Mouse (Mus musculus) lung, postnatal 10 days (tissue): ENCODE measurements around the gene 3110001I22Rik.
"Not testable (repeated sequence)": the region's sequence is repeated elsewhere in the genome, so short reads cannot be mapped to it uniquely, and the experiment has no call there.

Source experiments
- DNase-seq: peaks from one replicate; pipeline ENCODE4 v3.0.0; 2021

The 3110001I22Rik gene

DNA sequence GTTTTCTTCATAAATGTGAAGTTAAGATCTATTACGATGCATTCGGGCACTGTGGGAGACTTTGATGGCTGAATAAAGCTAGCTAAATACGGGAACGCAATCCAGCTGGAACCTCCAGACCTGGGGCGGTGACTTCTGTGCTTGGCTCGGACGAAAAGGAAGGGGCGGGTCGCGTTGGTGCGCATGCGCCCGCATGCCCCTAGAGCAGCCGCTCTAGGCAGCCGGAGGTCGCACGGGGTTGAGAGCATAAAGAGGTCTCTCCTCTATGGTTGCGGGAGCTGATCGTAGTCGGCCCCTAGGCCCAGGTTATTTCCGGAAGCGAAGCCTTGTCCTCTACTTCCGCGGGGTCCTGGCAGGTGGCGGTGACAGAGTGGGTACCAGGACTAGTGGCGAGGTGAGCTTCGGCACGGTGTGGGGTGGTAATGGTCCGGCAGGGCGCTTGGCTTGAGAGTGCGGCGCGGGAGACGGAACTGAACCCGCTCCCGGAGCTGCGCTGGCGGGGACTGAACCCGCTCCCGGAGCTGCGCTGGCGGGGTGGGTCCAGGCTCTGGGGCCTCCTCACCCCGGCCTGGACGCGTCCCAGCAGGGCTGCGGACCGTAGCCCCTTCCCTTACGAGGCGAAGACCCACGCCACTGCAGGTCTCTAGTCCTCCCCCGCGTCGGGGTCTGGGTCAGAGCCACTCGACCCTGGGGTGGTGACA, at the start of gene 3110001I22Rik, which contains the start of gene Bfar:
Gene 3110001I22Rik (plus strand): TSS at position 245 of the 701 bp plus-strand sequence.
Gene Bfar (plus strand): TSS at position 174 of the 701 bp plus-strand sequence.
- DNase-seq = peak; percentile 93

- DNase-seq = peak; percentile 27
These were observed 43.4 kb upstream of the 3110001I22Rik start for GRCm38 (mm10) chr16:13628345-13628744.

- DNase-seq = not testable (repeated sequence)
These were observed 33.5 kb upstream of the 3110001I22Rik start for GRCm38 (mm10) chr16:13638198-13638597.

- DNase-seq = no peak
These were observed 32.2 kb upstream of the 3110001I22Rik start for GRCm38 (mm10) chr16:13639508-13639907.

GRCm38 (mm10) chr16:13640064-13640463, 31.7 kb upstream of the 3110001I22Rik start:
- peak; percentile 33 for DNase-seq

- no peak for DNase-seq
These were observed 27.3 kb upstream of the 3110001I22Rik start for GRCm38 (mm10) chr16:13644474-13644873.

DNA sequence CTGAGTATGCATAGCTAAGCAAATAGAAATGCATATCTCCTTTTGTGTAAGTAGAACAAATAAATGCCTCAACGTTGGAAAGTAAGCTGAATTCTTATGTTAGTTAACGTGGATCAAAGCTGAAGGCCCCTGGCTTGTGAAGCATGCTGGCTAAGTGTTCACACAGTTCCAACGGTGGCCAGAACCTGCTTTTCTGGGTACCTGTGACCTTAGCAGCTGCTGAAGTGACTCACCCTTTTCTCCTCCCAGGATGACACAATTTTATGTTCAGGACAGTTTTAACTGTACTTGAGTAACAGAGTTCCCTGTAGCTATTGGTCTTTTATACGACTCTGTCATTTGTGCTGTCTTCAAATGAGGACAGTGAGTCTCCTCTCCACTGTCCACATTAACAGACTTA, 25.8 kb upstream of the 3110001I22Rik start:
- no peak for DNase-seq

- DNase-seq = no peak
These were observed 12.8 kb upstream of the 3110001I22Rik start for GRCm38 (mm10) chr16:13658886-13659285.

DNA sequence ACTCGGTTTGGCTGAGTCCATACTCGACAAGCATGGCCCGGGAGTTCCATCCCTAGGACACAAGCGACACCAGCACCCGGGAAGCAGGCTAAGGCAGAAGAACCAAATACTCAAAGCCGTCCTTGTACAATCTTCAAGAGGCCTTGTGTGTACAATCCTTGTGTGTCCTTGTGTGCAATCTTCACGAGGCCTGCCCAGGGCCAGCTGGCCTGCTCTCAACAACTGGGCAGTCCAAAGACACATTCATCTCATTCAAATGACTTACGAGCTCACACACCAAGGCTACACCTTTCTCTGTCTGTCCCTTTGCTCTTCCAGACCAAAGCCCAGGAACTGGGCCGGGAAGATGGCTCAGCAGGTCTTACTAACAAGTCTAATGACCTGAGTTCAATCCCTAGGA, 11.0 kb upstream of the 3110001I22Rik start:
- no peak for DNase-seq

- peak; percentile 96 for DNase-seq
These were observed 3.8 kb upstream of the 3110001I22Rik start, which contains the start of gene Parn for GRCm38 (mm10) chr16:13667878-13668343. Gene Parn (minus strand): TSS chr16:13668170.

DNA sequence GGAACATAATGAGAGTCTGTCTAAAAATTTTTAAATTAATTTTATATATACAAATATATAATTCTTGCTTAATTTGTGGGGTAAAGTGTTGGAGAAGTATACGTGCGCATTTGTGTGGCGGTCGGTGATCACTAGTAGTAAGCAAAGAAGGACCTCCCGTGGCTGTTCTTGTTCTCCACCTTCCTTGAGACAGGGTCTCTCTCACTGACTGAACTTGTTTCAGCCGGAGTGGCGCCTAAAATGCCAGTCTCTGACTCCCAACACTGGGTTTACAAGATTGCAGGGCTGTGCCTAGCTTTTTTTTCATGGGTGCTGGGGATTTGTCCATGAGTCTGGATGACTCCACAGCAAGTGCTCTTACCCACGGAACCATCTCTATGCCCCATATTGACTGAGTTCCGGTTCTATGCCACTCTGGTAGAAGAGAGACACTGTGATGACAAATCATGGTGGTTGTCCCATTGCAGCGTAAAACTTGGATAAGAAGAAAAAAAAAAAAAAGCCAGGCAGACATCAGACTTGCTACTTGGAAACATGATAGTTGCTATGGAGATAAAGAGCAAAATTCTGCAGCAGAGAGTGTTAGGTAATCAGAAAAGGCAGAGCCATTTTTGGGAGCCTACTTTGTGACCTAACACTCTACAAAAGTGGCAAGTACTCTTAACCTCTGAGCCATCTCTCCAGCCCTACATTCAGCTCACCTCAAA, 3.2 kb upstream of the 3110001I22Rik start:
- no peak for DNase-seq

GRCm38 (mm10) chr16:13669282-13669681, 2.4 kb upstream of the 3110001I22Rik start:
- DNase-seq = no peak

GRCm38 (mm10) chr16:13670896-13671295, 833 bp upstream of the 3110001I22Rik start:
- not testable (repeated sequence) for DNase-seq

DNA sequence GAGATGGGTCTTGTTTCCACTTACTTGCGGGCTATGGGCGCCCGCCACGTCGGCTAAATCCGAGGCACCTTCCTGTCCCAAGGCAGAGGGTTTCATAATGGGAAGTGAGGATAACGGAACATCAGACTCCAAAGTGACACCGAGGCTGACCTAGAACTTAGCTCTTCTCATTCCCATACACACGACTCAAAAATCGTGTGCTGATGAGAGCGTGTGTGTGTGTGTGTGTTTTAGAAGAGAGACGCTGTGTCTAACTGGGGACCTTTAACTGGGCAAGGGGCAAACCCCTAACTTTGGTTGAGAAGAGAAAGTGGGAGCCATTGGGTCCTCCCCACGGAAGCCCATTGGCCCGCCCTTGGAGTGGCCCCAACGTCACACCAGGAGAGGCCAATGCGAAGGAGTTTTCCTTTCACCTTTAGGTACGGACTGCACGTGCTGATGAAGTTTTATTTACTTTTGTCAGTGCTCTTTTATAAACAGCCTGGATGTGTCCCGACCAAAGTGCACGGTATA, 713 bp downstream of the 3110001I22Rik start:
- peak; percentile 83 for DNase-seq

DNA sequence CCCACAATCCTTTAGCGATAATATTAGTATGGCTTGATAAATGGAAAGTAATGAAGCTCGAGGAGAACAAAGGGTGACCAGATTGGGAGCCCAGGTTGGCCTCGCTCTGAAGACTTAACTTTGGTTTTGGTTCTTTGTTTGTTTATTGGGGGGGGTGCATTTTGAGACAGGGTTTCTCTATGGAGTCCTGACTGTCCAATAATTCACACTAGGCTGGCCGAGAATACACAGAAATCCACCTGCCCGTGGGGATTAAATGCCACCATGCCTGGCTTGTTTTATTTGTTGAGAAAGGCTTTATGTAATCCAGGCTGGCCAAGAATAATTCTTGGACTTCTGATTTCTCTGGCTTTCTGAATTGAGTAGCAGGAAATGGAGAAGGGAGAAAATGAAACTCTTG, 1.4 kb downstream of the 3110001I22Rik start:
- DNase-seq = no peak

- no peak for DNase-seq
These were observed 2.8 kb downstream of the 3110001I22Rik start for GRCm38 (mm10) chr16:13674511-13674910.

DNA sequence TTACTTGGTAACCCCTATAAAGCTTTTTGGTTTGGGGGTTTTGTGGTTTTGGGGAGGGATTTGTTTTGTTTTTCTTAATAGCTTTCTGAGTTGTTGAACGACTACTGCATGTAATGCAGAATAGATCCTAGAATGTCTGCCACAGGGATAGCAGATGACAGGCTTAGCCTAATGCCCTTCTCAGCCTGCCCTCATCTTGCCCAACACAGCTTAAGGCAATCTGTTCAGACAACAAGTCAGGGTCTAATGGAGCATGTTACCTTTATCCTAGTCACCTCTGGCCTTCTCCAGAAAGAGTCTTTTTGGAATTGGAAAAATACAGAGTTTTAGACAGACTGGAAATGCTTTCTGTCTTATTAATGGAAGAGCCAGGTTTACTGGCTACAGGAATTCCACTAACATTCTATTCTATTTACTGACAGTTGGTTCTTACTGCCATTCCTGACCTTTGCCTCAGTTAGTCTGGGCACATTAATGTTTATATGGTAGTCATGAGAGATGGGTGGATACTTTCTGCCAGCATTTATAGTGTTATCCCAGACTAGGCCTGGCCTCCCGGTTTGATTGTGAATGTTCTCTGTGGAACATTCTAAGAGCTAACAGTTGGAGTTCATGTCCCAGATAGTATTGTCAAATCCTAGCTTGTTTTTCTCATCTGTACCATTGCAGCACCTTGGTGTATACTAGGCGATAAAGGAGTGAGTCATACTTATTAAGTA, 7.0 kb downstream of the 3110001I22Rik start:
- DNase-seq = no peak

DNA sequence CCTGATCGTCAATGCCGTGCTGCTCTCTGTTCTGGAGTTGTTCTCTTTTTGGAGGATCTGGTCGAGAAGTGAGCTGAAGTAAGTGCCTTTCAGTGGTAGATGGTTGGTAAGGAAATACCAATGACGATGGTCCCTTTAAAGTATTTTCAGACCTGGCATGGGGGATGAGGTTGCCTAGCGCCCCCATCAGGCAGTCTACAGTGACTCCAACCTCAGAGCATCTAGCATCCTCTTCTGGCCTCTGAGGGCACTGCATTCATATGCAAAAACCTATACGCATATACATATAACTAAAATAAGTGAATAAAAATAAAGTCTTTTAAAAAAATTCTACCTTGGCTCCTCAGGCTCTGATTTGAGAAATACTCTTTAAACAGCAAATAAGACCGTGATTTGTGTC, 27.3 kb downstream of the 3110001I22Rik start:
- DNase-seq = no peak

- DNase-seq = peak; percentile 14
These were observed 30.5 kb downstream of the 3110001I22Rik start for GRCm38 (mm10) chr16:13702184-13702583.

DNA sequence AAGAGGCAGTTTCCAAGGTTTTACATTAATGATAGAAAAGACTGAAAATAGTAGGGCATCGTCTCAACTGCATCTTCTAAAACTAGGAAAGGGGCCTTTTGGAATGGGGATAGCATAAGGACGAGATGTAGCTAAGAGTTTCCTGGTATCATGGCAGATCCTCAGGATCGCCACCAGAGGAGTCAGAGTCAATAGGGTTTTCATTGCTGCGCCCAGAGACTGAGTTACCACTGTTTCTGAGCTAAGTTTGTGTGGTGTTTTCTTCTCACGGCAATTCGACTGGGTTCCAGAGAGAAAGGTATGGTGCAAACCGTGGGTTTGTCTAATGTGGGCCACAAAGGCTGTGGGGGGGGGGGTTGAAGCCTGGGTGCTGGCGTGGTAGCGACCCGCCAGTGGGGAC, 32.9 kb downstream of the 3110001I22Rik start:
- no peak for DNase-seq

GRCm38 (mm10) chr16:13714910-13715309, 43.2 kb downstream of the 3110001I22Rik start:
- DNase-seq = no peak

- DNase-seq = no peak
These were observed 45.3 kb downstream of the 3110001I22Rik start for GRCm38 (mm10) chr16:13716821-13717553.
